Mouse (Mus musculus): ENCODE results near the gene Acot7. TPM values are rescaled to one million over a fixed set of nuclear protein-coding genes. Genes with fewer than 3 reads are reported as not detected.
A peak's percentile ranks its signal among the peaks of the same experiment; 100 is the strongest.

The Acot7 gene
- polyA plus RNA-seq, 1 experiment from 2014 or later: 276 TPM

DNA sequence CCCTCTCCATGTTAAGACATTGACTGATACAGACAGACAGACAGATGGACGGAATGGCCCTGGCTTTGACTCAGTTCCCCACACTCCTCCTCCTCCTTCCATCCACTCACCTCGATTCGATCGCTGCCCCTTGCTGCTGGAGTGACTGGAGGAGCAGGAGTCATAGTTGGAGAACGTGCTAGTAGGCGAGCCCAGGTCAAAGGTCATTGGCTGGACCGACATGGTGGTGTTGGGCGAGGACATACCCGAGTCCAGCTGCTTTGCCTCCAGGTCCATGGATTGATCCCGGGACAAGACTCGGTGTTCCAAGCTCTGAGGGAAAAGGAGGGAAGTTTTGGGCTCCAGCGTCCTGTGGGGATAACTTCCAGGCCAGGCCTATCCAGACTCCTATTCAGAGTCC lies 42.6 kb upstream of the Acot7 start:
- no peak overlapping the region for H3K4me3 ChIP-seq (replicated peaks; ENCODE audit: low read depth, low read length)
- no peaks in the 10 kb centered on the region for H3K9me3 ChIP-seq (ENCODE audit: control insufficient read depth, low read length)
- 85% methylated on average over 12 of the region's 12 CpGs for WGBS
- H3K4me2 ChIP-seq (ENCODE audit: low read length): no peak overlapping the region
- no peak for DNase-seq
- H3K4me1 ChIP-seq (ENCODE audit: control insufficient read depth, insufficient read depth, low read length): peaks cover 15% of the 10 kb centered on the region
- no peak for ATAC-seq (ENCODE audit: low FRiP score, low TSS enrichment)
- no peaks in the 10 kb centered on the region for H3K36me3 ChIP-seq (ENCODE audit: control insufficient read depth, insufficient read depth, low read length)
- H3K9ac ChIP-seq (replicated peaks; ENCODE audit: low read length): no peak overlapping the region
- no peak overlapping the region for H3K27ac ChIP-seq (replicated peaks; ENCODE audit: low read depth, low read length)
- H3K27me3 ChIP-seq (ENCODE audit: control insufficient read depth, insufficient read depth, low read length): peaks cover 52% of the 10 kb centered on the region

DNA sequence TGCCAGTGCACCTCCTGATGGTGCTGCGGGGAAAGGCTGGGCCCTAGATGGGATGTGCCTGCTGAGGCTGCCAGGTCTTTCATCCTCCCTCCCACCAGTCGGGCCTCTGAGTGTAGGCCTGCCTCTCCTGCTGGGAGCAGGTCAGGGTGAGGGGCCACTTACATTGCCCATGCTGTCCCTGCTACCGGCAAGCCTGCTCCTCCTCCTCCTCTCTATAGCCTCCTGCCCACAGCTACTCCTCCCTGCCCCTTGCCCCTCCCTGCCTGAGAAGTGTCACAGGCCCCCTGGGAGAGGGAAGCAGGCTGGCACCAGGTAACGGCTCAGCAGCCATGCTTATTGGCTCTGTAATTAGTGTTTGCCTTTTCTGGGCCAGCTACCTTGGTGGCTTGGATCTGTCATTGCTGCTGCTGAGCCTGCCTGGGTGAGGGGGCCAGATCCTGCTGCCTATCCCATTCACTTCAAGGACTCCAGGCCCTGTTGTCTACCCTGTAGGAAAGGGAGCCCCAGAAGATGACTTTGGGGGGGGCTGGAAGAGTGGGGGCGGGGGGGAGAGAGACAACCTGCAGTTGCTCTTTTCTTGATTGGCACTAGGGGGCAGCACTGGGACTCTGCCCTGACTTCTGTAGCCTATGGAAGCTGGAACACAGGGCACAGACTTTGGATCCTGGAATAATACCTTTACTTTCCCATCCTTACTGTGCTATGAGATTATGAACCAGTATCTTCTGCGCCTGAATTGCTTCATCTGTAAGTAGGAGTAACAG lies 41.6 kb upstream of the Acot7 start:
- no peak for ATAC-seq (ENCODE audit: low FRiP score, low TSS enrichment)
- Histone ChIP-seq H3K27ac (replicated peaks; ENCODE audit: low read depth, low read length) (no peak overlapping the region), H3K36me3 (ENCODE audit: control insufficient read depth, insufficient read depth, low read length) (no peaks in the 10 kb centered on the region), H3K4me2 (ENCODE audit: low read length) (no peak overlapping the region), H3K27me3 (ENCODE audit: control insufficient read depth, insufficient read depth, low read length) (peaks cover 42% of the 10 kb centered on the region), H3K9ac (replicated peaks; ENCODE audit: low read length) (no peak overlapping the region), H3K4me3 (replicated peaks; ENCODE audit: low read depth, low read length) (no peak overlapping the region), H3K4me1 (ENCODE audit: control insufficient read depth, insufficient read depth, low read length) (peaks cover 6% of the 10 kb centered on the region), H3K9me3 (ENCODE audit: control insufficient read depth, low read length) (no peaks in the 10 kb centered on the region)
- 29% methylated on average over 6 of the region's 6 CpGs for WGBS
- DNase-seq: no peak

DNA sequence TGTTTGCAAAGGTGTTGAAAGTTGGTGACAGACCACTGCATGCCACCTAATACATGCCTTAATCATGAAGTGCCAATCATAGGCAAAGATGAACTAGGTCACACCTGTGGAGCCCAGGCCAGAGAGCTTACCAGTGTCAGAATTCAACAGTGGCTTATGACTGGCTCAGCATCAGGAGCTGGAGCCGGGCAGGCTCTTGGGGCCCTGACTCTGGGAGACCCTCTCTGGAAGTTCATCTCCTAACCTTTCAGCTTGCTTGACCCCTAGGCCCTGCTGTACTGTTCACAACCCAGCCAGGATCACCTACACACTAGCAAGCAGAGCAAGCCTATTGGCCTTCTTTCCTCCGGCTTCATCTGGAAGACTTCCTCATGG lies 41.1 kb upstream of the Acot7 start:
- 94% methylated on average over 2 of the region's 2 CpGs for WGBS
- DNase-seq (no peak), ATAC-seq (ENCODE audit: low FRiP score, low TSS enrichment) (no peak)

DNA sequence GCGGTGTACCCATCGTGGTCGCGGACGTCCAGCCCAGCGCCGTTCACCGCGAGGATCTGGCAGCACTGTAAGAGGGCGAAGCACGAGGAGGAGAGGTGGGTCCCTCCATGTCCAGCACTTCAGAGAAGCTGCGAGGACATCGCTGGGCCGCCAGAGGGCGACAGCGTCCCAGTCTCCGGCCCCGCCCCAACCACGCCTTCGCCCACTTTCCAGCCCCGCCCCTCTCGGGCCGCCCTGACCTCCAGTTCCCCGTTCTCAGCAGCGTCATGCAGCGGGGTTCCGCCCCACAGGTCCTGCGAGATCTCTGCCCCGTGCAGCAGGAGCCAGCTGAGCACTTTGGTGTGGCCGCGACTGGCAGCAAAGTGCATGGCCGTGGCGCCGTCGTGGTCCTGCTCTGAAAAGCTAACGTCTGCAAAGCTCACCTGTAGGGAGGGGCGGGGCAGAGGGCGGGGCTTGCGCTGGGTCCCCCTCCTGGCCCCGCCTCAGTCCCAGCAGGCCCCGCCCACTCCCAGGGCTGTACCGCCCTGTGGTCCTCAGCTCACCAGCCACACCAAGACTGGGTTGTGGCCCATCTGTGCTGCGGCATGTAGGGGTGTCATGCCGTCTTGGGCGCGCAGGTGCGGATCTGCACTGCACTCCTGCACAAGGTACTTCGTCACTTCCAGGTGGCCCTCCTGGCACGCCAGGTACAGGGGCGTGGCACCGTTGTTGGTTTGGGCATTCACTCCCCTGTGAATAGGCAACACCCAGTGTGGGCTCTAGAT lies 39.3 kb upstream of the Acot7 start:
- no peak overlapping the region for H3K27ac ChIP-seq (replicated peaks; ENCODE audit: low read depth, low read length)

More for the DNA sequence above, 41.1 kb upstream of the Acot7 start:
- no peaks in the 10 kb centered on the region for H3K9me3 ChIP-seq (ENCODE audit: control insufficient read depth, low read length)
- H3K9ac ChIP-seq (replicated peaks; ENCODE audit: low read length): no peak overlapping the region
- H3K36me3 ChIP-seq (ENCODE audit: control insufficient read depth, insufficient read depth, low read length): no peaks in the 10 kb centered on the region
- H3K4me2 ChIP-seq (ENCODE audit: low read length): no peak overlapping the region
- peaks cover 37% of the 10 kb centered on the region for H3K27me3 ChIP-seq (ENCODE audit: control insufficient read depth, insufficient read depth, low read length)
- no peak overlapping the region for H3K4me3 ChIP-seq (replicated peaks; ENCODE audit: low read depth, low read length)
- peaks cover 4% of the 10 kb centered on the region; the same call in 1 of the 2 replicates for H3K4me1 ChIP-seq (ENCODE audit: control insufficient read depth, insufficient read depth, low read length)
- H3K27ac ChIP-seq (replicated peaks; ENCODE audit: low read depth, low read length): no peak overlapping the region

DNA sequence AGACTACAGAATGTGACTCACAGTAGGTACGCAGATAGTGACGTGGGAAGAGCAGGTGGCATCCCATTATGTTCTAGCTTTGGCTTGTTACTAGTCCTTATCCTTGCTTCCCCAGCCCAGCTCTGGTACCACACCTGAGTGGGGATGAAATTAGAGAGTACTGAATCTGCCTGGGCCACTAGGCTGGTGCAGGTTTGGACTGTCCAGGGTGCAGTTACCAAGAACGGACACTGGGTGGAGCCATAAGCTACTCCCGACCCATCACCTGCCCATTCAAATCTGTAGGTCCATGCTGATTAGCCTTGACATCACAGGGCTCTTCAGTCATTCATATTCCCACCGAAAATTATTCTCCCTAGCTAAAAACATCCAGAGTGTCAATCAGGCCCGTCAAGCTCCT lies 37.5 kb upstream of the Acot7 start:
- Histone ChIP-seq H3K9ac (replicated peaks; ENCODE audit: low read length) (no peak overlapping the region), H3K36me3 (ENCODE audit: control insufficient read depth, insufficient read depth, low read length) (no peaks in the 10 kb centered on the region), H3K9me3 (ENCODE audit: control insufficient read depth, low read length) (no peaks in the 10 kb centered on the region), H3K4me2 (ENCODE audit: low read length) (no peak overlapping the region), H3K4me3 (replicated peaks; ENCODE audit: low read depth, low read length) (no peak overlapping the region), H3K27me3 (ENCODE audit: control insufficient read depth, insufficient read depth, low read length) (peaks cover 10% of the 10 kb centered on the region; the same call in 1 of the 2 replicates), H3K4me1 (ENCODE audit: control insufficient read depth, insufficient read depth, low read length) (peaks cover 4% of the 10 kb centered on the region; the same call in 1 of the 2 replicates), H3K27ac (replicated peaks; ENCODE audit: low read depth, low read length) (no peak overlapping the region)
- DNase-seq (peak; percentile 65), ATAC-seq (ENCODE audit: low FRiP score, low TSS enrichment) (no peak)
- WGBS: 29% methylated on average over 6 of the region's 6 CpGs

More for the DNA sequence above, 39.3 kb upstream of the Acot7 start:
- Histone ChIP-seq H3K27me3 (ENCODE audit: control insufficient read depth, insufficient read depth, low read length) (peaks cover 18% of the 10 kb centered on the region; the same call in 1 of the 2 replicates), H3K36me3 (ENCODE audit: control insufficient read depth, insufficient read depth, low read length) (no peaks in the 10 kb centered on the region), H3K9ac (replicated peaks; ENCODE audit: low read length) (no peak overlapping the region), H3K4me2 (ENCODE audit: low read length) (peak overlapping the region; percentile 58), H3K9me3 (ENCODE audit: control insufficient read depth, low read length) (no peaks in the 10 kb centered on the region), H3K4me1 (ENCODE audit: control insufficient read depth, insufficient read depth, low read length) (peaks cover 4% of the 10 kb centered on the region; the same call in 1 of the 2 replicates), H3K4me3 (replicated peaks; ENCODE audit: low read depth, low read length) (peak overlapping the region; percentile 33)
- DNase-seq (peak; percentile 82), ATAC-seq (ENCODE audit: low FRiP score, low TSS enrichment) (peak; percentile 76)
- 3% methylated on average over 51 of the region's 51 CpGs for WGBS

DNA sequence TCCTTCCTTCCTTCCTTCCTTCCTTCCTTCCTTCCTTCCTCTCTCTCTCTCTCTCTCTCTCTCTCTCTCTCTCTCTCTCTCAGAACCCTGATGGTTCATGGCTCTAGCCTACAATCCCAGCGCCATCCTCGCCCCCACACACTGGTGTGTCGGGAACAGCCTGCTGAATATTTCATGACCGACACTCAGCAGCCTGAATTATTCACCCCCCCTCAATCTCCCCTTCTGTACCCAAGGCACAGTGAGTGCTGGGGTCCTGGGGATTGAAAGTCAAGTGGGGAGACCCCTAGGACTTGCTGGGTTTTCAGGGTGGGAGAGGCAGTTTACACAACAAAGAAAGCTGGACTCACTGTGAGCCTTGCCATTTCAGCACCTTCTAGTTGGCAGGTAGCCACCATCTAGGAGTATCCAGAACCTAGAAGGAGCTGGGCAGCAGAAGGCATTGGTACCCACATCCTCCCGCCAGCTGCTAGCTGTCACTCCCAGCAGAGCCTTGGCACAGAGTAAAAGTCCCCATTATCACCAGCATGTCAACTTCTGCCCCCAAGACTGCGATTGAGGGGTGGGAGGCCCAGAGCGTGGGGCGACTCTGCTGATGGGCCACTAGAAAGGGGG lies 36.3 kb upstream of the Acot7 start:
- Histone ChIP-seq H3K36me3 (ENCODE audit: control insufficient read depth, insufficient read depth, low read length) (no peaks in the 10 kb centered on the region), H3K4me1 (ENCODE audit: control insufficient read depth, insufficient read depth, low read length) (peaks cover 4% of the 10 kb centered on the region; the same call in 1 of the 2 replicates), H3K9me3 (ENCODE audit: control insufficient read depth, low read length) (no peaks in the 10 kb centered on the region), H3K27me3 (ENCODE audit: control insufficient read depth, insufficient read depth, low read length) (peaks cover 10% of the 10 kb centered on the region; the same call in 1 of the 2 replicates), H3K27ac (replicated peaks; ENCODE audit: low read depth, low read length) (no peak overlapping the region), H3K4me2 (ENCODE audit: low read length) (no peak overlapping the region), H3K9ac (replicated peaks; ENCODE audit: low read length) (no peak overlapping the region), H3K4me3 (replicated peaks; ENCODE audit: low read depth, low read length) (no peak overlapping the region)
- WGBS: 59% methylated on average over 8 of the region's 8 CpGs
- ATAC-seq (ENCODE audit: low FRiP score, low TSS enrichment) (no peak), DNase-seq (no peak)

DNA sequence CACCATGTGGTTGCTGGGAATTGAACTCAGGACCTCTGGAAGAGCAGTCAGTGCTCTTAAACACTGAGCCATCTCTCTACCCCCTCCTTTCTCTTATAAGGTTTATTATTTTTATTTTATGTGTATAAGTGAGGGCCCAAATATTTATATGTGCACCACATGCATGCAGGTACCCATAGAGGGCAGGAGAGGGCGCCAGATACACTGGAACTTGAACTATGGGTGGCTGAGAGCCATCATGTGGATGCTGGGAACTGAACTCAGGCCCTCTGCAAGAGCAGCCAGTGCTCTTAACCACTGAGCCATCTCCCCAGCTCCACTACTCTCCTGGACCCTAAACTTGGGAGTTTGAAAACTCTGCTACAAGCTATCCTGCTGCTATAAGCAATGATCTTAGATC lies 34.3 kb upstream of the Acot7 start:
- ATAC-seq (ENCODE audit: low FRiP score, low TSS enrichment): no peak
- no peak overlapping the region for H3K9ac ChIP-seq (replicated peaks; ENCODE audit: low read length)
- WGBS: 39% methylated on average over 1 of the region's 1 CpGs

DNA sequence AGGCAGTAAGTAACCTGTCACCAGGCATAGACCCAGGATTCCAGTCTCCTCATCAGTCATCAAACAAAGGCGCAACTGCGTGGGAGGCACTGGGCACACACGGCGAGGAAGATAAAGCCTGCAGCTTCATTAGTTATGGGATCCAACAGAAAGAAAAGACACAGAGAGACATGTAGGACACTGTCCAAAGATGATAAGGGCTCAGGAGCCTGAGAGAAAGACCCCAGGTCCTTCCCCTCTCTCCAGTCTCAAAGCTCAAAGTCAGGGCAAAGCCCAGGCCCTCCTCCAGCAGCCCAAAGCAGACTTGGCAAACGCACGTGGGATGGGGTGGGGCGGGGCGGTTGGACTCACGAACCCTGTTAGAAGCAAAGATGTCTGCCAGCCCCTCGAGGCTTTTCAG lies 32.5 kb upstream of the Acot7 start:
- Histone ChIP-seq H3K9me3 (ENCODE audit: control insufficient read depth, low read length) (no peaks in the 10 kb centered on the region), H3K4me2 (ENCODE audit: low read length) (no peak overlapping the region), H3K27ac (replicated peaks; ENCODE audit: low read depth, low read length) (no peak overlapping the region), H3K4me3 (replicated peaks; ENCODE audit: low read depth, low read length) (no peak overlapping the region), H3K9ac (replicated peaks; ENCODE audit: low read length) (no peak overlapping the region), H3K27me3 (ENCODE audit: control insufficient read depth, insufficient read depth, low read length) (peaks cover 1% of the 10 kb centered on the region; the same call in 1 of the 2 replicates), H3K36me3 (ENCODE audit: control insufficient read depth, insufficient read depth, low read length) (no peaks in the 10 kb centered on the region), H3K4me1 (ENCODE audit: control insufficient read depth, insufficient read depth, low read length) (no peaks in the 10 kb centered on the region)
- no peak for ATAC-seq (ENCODE audit: low FRiP score, low TSS enrichment)
- WGBS: 71% methylated on average over 10 of the region's 10 CpGs
- no peak for DNase-seq

More for the DNA sequence above, 34.3 kb upstream of the Acot7 start:
- Histone ChIP-seq H3K27ac (replicated peaks; ENCODE audit: low read depth, low read length) (no peak overlapping the region), H3K9me3 (ENCODE audit: control insufficient read depth, low read length) (no peaks in the 10 kb centered on the region), H3K4me3 (replicated peaks; ENCODE audit: low read depth, low read length) (no peak overlapping the region), H3K4me1 (ENCODE audit: control insufficient read depth, insufficient read depth, low read length) (peaks cover 3% of the 10 kb centered on the region; the same call in 1 of the 2 replicates), H3K36me3 (ENCODE audit: control insufficient read depth, insufficient read depth, low read length) (no peaks in the 10 kb centered on the region), H3K4me2 (ENCODE audit: low read length) (no peak overlapping the region), H3K27me3 (ENCODE audit: control insufficient read depth, insufficient read depth, low read length) (peaks cover 5% of the 10 kb centered on the region; the same call in 1 of the 2 replicates)
- no peak for DNase-seq

Data from midbrain, embryonic 14.5 days (tissue).